Mouse (Mus musculus) testis, postnatal 10 days (tissue): ENCODE measurements around the gene Sp2.

Experiments
- DNase-seq: peaks from one replicate; pipeline ENCODE4 v3.0.0; 2021; ENCODE audit warnings: low spot score

Gene Sp2

DNA sequence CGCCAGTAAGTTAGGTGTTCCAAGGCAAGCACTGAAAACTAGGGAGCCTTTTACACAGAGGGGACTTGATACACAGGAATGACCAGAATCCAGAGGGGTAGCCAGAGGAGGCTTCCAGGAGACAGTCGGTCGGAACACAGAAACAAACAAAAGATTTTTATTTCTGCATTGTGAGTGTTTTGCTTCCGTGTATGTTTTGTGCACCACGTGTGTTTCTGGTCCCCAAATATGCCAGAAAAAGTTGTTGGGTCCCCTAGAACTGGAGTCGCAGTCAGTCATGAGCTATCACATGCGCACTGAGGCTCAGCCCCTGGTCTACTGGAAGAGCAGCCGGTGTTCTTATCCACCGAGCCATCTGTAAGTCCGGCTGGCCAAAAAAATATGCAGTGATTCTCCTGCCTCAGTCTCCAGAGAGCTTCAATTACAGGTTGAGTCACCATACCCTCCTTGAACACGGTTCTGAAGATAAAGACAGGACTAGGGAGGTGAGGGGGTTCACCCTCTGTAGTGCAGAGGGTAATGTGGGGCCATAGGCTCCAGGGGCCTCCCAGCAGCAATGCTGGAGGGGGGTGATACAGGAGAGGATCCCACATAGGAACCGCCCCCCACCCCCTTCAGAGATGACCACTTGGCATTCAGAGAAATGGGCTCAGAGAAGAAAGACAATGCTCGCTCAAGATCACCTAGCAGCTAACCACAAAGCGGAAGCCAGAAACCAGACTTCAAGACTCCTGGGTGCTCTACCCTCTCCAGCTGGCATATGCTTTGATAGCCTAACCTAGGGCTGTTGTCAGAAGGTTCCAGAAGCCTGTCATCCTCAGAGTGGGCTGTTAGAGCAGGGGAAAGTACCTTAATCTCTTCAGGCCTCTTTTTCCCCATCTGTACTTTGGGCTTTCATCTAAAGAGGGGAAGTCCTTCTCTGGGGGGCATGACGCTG is 13.3 kb upstream of the Sp2 start:
- no peak for DNase-seq

DNA sequence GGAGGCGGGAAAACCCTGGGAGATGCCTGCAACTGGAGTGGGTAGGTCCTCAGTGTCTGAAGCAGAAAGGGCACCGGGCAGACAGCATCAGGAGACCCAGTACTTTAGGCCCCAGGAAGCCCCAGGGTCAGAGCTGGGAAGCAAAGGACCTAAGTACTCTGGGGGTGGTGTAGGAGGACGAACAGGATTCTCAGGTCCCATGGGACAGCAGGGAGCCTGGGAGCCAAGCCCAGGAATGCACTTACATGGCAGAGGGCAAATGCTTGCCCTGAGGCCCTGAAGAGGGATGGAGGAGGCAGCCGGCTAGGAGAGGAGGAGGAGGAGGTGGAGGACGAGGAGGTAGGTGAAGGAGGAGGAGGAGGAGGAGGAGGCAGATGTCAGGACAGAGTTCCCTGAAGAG is 12.3 kb upstream of the Sp2 start:
- DNase-seq, result no peak

DNA sequence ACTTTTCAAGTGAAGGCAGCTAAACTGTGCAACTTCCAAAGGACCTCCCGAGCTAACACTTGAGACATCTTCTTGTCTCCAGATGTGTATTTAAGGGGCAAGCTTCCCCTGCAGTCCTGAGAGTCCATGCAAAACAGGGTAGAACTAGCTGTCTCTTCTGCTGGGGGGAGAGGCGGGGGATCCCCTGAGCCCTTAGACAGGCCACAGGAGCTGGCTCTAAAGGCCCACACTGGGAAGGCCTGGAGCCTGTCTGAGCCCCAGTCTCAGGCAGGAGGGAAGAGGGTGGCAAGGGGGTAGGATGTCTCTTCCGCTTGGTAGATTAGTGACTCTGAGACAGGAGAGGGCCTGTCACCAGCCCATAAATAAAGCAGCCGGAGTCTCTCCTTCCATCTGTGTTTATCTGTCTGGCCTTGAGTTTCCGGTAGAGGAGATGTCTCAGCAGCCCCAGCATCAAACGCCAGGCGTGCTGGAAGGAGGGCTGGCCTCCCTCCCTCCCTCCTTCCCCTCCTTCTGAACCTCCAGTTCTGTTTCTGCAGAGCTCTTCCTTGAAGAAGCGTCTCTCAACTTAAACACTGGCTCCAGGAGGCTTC is 10.1 kb upstream of the Sp2 start:
- no peak for DNase-seq

DNA sequence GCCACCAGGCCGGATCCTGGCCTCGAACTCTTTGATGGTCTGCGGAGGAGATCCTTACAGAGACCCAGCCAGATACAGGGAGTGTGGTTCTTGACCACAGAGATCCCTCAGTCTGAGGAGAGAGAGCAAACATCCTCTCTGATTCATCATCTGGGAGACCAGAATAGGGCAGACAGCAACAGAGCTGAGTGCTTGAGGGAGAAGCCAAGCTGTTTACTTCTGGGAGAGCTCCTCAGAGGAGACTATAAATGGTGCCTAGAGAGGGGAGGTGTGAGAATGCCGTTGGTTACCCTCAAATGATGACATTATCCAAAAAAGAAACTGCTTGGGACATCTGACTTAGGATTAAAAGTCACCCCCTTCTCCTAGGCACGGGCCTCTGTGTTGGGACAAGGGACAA is 8.7 kb upstream of the Sp2 start:
- no peak for DNase-seq

DNA sequence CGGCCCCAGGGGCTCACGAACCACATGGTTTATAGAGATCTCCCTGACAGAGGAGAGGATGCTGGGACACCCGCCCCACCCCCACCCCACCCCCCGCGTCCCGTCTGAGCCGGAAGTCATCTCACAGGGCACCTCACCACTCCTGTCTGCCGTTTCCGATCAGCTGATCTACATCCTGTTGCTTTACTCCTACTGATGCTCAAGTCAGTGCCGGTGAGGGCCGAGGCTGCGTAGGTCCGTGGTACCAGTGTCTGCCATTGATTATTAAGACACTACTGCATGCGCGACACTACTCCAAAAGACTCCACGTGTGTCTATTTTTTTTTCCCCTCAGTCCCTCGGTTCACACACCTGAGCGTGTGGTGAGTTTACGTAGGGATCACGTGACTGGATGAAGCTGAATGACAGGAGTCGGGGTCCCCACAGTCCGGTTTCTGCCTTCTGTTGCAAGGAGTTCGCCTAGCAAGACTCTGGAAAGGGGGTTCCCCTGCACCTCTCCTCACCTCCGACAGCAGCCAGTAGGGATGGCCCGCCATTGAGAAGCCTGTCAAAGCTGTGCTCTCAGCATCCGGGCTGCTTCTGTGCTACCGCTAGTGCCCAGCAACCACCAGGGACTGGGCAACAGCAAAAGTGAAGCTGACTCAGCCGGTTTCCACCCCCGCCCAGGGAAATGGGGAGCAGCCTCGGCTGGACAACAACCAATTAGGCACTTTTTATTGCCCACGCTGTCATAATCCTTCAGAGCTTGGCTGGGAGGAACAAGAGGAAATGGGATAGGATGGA is 5.3 kb upstream of the Sp2 start:
- no peak for DNase-seq

DNA sequence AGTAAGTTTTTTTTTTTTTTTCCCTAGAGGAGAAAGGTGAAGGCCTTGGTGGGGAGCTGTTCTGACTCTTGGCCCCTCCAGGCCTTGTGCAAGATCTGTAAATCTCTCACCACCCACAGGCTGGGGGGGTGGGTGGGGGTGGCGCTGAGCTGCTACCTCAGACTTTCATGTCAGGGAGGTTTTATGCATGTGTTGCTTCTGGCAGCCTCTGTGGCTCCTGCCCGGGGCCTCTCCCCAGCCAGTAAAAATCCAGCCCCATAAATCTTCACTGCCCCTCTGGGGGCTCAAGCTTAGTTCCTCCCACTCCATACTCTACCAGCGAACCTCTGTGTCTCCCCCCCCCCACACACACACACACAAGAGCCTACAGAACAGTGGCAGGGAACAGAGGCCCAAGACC is 3.7 kb upstream of the Sp2 start:
- DNase-seq, result no peak

DNA sequence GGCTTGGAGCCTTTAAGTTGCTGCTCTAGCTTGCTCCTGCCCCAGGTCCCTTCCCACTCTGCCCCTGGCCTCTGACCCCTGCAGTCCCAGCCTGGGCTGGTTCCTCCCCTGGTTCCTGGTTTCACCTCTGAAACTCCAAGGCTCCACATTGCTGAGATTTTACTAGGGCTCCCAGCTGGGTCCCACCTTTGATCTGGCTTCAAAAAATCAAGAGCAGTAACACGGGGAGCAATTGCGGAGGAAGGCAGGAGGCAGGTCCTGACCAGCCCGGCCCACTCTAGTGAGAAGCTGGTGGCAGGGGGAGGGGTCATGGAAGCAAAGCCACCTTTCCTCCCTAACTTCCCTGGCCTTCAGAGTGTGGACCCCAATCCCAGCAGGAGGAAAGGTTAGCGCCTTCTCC is 2.1 kb upstream of the Sp2 start:
- no peak for DNase-seq

DNA sequence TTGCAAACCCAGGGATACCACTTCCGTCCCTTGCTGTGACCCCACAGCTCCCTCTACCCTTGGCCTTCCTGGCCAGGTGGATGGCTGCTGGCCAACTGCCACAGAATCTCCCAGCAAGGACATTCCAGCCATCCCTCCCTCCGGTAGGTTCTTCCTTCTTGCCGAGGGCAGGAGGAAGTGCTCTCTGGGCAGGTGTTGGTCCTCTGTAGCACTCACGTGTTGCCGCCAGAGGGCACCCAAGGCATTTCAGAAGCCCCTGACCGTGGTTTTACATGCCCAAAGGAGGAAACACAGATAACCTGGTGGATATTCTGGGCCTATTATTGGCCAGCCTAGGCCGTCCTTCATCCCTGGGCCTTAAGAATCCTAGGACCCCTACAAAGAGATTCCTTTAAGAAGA is 404 bp downstream of the Sp2 start:
- peak; percentile 88 for DNase-seq

DNA sequence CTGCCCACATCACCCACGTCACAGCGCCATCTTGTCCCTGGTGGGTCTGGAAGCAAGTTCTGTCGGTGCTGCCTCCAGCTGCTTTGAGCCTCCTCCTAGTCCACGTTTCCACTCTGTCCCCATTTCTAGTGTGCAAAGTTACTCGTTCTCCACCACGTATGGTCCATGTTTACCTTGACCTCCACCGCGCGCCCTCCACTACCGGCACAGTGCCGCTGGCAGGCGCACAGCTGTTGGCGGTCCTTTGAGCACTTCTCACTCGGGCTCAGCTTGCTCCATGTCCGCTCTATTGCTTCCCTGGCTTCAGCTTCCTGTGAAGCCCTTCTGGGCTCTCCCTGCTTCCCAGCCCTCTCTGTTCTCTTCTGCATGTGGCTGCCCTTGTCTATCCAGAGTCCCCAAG is 1.3 kb downstream of the Sp2 start:
- no peak for DNase-seq

DNA sequence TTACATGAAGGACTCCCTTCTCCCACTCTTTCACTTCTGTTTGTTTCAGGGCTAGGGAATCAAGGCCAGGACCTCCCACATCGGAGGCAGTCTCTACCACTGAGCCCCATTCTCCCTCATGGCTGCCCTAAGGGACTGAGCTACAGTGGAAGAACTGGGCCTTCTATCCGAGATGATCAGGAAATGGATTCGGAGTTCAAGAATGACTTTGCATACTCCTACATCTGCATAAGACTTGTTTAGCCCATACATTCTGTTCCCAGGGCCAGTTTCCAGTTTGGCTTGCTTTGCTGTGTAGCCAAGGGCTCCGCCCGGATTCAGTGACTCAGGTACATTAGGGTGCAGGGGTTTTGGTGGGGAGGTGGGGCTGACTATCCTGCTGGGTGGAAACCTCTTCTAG is 2.7 kb downstream of the Sp2 start:
- DNase-seq, result no peak

DNA sequence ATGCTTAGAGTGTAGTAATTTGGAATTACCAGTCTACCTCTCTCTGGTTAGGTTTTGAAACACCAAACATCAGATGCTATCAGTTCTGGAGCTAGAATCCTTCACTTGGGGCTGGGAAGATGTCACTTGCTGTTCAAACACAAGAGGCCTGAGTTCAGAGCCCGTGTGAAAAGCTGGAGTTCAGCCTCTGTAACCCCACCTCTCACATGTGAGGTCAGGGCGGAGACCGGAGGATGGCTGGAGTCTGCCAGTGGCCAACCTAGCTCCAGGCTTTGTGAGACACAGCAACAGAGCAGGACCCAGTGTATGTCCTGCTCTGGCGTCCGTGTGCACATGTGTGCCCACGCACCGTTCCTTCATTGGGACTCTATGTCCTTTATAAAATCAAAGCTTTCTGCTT is 3.4 kb downstream of the Sp2 start:
- DNase-seq, result no peak

DNA sequence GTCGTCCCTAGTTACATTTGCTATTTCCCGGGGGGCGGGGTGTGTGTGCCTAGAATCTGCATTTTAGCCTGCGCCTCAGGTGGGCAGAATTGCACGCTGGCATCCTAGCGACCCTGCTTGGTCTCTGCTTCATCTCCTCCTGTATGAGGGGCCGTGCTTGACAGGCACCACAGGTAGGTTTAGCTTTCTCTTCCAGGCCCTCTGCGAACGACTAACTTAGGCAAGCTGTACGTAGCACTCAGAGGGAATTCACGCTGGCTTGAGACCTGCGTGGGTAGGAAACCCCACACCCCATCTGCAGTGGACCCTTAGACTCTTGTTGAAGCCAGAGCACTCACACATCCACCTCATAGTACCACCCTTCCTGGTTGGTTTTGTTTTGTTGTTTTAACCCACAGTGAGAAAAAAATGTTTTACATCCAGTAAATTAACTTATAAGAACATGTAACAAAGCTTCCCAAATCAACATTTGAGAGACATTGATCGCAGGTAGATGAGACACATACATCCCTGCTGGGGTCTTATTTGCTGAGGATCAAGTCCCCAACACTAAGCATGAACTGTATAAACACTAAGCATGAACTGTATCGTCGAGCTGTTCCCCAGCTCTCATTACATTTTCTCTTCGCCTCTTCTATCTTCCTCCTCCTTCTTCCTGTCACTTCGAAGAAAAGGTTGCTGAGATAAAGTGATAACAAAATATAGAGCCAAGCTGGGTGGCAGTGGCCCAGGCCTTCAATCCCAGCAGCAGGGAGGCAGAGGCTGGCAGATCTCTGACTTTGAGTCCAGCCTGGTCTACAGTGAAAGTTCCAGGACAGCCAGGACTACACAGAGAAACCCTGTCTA is 4.1 kb downstream of the Sp2 start:
- DNase-seq, result no peak

DNA sequence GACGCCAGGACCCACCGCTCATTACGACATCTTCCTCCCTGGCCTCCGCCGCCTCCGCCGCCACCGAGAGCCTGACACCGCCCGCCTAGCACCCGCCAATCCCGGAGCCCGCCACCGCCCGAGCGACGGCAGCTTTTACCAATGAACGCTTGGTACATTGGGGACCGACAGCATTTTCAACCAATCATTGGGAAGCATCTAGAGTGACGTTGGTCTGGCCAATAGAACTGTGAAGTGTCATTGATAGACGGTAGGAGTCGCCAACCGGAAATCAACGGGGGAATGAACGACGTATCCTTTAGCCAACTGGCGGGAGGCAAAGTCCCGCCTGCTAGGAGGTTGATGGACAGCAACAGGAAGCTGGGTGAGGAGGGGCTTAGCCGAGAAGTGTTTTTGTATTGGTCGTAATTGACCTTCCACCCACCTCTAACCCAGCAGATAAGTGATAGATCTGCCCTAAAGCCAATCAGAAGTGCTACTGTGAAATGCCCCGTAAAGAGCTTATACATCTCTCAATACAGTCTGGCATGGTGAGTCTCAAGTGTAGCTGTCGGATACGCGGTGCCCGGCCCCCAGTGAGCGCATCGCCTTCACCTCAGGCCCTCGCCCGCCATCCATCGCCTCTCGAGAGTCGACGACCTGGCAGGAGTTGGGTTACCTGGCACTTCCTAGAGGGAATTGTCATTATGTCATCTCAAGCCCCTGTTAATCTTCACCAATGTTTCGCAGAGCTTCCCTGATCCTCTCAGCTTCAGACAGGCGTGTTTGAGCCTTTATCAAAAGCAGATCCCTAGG is 5.0 kb downstream of the Sp2 start:
- DNase-seq, result peak; percentile 96

DNA sequence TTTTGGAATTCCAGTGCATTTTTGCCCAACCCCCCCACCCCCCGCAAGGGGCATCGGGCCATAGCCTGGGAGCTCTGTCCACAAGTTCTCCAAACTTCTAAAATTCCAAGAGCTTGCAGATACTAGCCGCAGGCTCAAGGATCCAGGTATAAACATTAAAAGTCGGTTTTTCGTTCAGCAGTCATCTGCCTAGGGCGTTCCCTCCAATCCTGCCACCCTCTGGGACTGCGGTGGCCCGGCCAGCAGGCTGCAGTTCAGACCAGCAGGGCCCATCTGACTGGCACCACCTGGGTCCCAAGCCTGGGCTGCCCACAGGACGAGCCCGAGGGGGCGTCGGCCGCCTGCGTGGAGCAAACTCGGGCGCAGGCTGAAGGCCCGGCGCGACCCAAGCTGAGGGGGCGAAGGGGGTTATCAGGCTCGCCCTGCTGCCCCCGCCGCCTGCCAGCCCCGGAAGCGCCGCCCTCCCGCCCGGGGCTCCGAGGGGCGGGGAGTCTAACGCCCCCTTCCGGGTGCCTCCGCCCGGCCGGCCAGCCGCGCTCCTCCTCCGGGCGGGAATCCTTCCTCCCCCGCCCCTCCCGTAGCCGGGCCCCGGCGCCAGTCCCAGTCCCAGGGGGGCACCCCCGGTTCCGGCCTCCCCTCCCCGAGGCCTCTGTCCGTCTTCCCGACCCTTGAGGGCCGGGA is 5.7 kb downstream of the Sp2 start:
- peak; percentile 93 for DNase-seq

DNA sequence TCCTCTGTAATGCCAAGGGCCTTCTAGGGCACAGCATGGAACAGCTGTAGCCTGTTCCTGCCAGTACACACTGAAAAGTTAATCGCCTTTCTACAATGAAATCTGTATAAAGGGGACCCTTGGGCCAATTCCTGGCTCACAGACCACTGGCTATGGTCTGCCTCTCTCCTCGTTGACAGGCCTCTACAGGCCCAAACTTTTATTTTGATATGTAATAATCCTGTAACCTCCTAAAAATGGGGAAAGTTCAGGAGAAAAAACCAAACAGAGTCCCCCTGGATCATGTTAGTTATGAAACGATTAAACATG is 6.4 kb downstream of the Sp2 start:
- DNase-seq, result no peak

DNA sequence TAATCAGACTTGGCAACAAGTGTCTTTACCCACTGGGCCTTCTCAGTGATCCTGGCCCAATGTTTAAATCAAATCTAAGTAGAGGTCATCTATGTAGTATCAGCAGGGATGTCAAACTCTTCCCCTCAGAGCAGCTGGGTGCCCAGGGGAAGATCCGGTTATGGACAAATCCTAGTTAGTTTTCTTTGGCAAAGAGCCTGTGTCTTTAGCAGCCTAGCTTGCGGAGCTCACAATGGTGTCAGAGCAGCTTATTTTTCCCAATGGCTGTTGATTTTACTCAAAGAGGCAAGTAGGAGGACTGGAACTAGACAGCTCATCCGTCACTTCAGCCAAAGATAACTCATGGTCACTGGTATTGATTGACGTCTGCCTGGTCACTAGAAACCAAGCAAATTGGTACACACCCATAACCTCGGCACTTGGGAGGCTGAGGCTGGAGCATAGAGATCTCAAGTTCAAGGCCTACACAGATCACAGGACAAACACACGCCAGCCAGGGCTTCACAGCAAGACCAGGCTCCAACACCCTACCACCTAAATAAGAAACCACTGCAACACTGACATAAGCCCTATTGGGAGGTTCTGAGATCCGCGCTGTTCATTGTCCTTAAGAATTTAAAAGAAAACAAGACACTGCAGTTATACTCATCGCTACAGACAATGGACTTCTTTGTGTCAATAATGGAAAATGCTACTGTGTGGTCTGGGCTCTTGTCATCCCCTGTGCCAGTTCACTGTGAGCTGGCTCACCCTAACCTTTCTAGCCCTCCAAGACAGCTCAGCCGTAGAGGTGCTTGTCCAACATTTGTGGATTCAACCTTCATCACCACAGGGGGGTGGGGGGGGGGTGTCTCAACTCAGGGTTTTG is 7.0 kb downstream of the Sp2 start:
- no peak for DNase-seq

DNA sequence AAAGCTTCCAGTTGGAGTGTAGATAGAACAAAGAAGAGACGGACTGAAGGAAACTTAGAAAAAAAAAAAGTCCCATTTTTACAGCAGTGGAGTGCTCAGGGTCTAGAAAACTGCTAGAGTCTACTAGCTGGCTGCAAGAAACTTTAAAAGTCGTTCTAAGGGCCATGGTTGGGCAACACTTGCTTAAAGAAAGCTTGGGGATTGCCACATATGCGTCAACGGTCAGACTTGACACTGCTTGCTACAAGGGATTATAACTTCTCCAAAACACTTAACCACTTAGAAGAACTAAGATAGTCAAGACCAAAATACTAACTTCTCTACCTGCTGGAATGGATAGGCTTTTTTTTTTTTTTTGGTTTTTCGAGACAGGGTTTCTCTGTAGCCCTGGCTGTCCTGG is 7.9 kb downstream of the Sp2 start:
- no peak for DNase-seq

DNA sequence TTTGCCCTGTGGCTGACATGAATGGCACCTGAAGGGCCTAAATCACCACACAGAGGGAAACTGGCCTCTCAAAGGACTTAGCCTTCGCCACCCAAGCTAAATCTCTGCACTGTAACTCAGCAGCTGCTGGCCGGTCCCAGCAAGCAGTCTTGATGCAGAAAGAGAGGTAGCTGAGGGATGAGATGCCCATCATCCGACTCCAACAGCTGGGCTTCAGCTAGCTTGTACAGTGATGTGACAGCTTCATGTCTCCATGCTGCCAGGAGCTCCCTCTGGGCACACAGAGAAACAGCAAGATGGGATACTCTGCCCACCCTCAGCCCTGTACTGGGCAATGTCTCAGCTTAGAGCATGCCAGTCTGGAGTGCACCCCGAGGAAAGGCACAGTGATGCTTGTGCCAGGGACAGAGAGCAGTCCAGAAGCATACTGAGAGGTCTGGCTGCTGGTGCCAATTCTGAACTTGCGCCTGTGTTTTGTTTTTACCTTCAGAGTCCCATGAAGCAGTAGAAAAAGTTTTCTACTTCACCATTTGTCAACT is 9.3 kb downstream of the Sp2 start:
- no peak for DNase-seq

DNA sequence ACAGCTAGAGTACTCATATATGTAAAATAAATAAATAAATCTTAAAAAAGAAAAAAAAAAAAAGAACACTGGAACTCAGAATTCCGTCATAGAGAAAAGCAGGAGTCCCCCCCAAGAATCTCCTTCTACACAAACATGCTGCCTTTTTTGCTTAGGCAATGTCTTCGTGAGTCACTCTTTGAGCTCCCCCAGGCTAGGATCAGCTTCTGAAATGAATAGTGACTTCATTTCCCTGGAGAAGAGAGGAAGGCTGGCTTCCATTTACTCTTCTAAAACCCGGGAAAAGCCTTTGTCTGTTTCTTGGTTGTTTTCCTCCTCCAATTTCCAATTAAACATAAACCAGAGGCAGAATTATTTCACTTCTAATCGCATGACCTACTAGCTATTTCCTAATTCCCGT is 9.9 kb downstream of the Sp2 start:
- no peak for DNase-seq

DNA sequence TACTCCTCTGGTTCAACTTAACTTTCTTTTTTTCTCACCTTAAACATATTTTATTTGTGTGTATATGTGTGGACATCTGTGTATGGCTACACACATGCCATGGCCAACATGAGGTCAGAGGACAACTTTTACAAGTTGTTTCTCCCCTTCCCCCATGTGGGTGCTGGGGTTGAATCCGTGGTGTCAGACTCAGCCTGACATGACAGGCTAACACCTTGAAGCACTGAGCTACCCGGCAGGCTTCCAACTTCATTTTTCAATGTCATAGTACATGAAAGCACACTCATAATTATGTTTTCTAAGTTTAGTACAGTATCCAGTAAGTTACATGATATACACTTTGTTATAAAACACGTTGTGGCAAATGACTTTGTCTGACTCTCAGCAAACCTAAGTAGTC is 12.4 kb downstream of the Sp2 start:
- no peak for DNase-seq
